Mouse (Mus musculus) lung, adult 2 months (tissue): ENCODE data around the gene Egfl8.

ENCODE experiments used
- CTCF ChIP-seq: fragments of 200-500 bp; IDR thresholded peaks from 2 replicates; pipeline ENCODE4 v1.5.1; 2011; ENCODE audit warnings: mild to moderate bottlenecking, low read length, control low read depth; ENCODE audit not compliant: insufficient read depth
- POLR2A ChIP-seq: fragments of 200-500 bp; IDR thresholded peaks from 2 replicates; pipeline ENCODE4 v1.6.1; 2011; ENCODE audit warnings: low read depth, mild to moderate bottlenecking, control low read depth, low read length, borderline replicate concordance; ENCODE audit errors: extremely low read depth

DNA sequence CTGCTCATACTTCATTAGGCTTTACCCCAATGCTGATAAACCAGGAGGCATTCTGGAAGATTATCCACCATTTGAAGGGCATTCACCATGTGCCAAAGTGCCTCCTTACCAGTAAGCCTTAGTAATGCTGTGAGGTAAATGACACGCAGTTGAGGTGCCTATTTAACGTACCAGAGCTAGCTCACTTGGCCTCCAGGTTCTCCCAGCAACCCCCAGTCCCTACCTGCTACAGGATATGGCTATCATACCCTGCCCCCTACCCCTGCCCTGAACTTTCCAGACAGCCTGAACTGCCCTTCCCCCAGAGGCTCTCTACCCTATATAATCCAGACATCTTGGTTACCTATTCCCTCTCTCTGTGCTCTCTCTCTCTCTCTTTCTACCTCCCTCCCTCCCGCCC, 27.0 kb downstream of the Egfl8 start:
- TF ChIP-seq CTCF (no peak), POLR2A (peak; percentile 26; the same call in 1 of the 2 replicates)
